Comparison of ENCODE assay signal across 9 mouse cellular contexts in genomic region chr10:42941697-42942221, GRCm38 (mm10).
DNase-seq lines count a peak whose midpoint lies in the region; ATAC-seq and TF ChIP-seq lines count a peak whose summit lies in the region.
"Had no signal": no experiment of that assay in that cellular context is flagged by ENCODE, and none has a peak within 500 bp of the region (broad histone marks: within the 10 kb centered on the region; RNA-seq: fewer than 3 reads in every experiment).

No protein-coding gene starts in this region.

- no peaks in the 10 kb centered on the region for H3K9me3 ChIP-seq in forebrain, embryonic 11.5 days (ENCODE audit: control insufficient read depth, low read length)
- H3K9me3 ChIP-seq in lung, embryonic 14.5 days (ENCODE audit: low read depth, low read length) = no peaks in the 10 kb centered on the region

- H3K36me3 ChIP-seq in forebrain, embryonic 11.5 days (ENCODE audit: control insufficient read depth, insufficient read depth, low read length) = no peaks in the 10 kb centered on the region
- no peaks in the 10 kb centered on the region for H3K36me3 ChIP-seq in lung, embryonic 14.5 days (ENCODE audit: insufficient read depth)

- peak; percentile 48 for DNase-seq in CD4-positive helper T cell, adult 2 months (ENCODE audit: low read depth, low spot score)
- peak; percentile 37 for DNase-seq in T-cell, adult 2 months (ENCODE audit: low spot score)
- DNase-seq in forebrain, embryonic 11.5 days (ENCODE audit: low spot score) = peak; percentile 64
- peak; percentile 58 to 72 for DNase-seq in heart, postnatal 14 days
- DNase-seq in kidney, postnatal 25 days = peak; percentile 58 to 65
- peak; percentile 75 for DNase-seq in lung, embryonic 14.5 days

- intact Hi-C loops in heart, postnatal 14 days (cut with DNase I) = loop anchor here (1.0 kb wide), 1 partner anchor 99 kb away; no protein-coding TSS in a partner anchor

- H3K9ac ChIP-seq in forebrain, embryonic 11.5 days (ENCODE audit: low read length) = 0 out of 2 replicates have a peak overlapping the region, but pooled peaks have one; percentile 17
- no peak overlapping the region for H3K9ac ChIP-seq in lung, embryonic 14.5 days

- 0 out of 2 replicates have a peak, but pooled peaks cover 3% of the 10 kb centered on the region for H3K4me1 ChIP-seq in forebrain, embryonic 11.5 days (replicated peaks; ENCODE audit: control insufficient read depth, insufficient read depth, low read length)
- H3K4me1 ChIP-seq in lung, embryonic 14.5 days (ENCODE audit: insufficient read depth) = no peaks in the 10 kb centered on the region
- H3K4me1 ChIP-seq in olfactory bulb, adult 2 months (ENCODE audit: control insufficient read depth, insufficient read depth, low read length) = peaks cover 12% of the 10 kb centered on the region

- WGBS in forebrain, embryonic 11.5 days = 64% methylated on average over 14 of the region's 14 CpGs
- WGBS in lung, embryonic 14.5 days = 67% methylated on average over 14 of the region's 14 CpGs
- WGBS in olfactory bulb, adult 2 months = 19% methylated on average over 14 of the region's 14 CpGs

- no peak overlapping the region for H3K27ac ChIP-seq in forebrain, embryonic 11.5 days (ENCODE audit: low read depth, low read length)
- no peak overlapping the region for H3K27ac ChIP-seq in lung, embryonic 14.5 days (ENCODE audit: low read depth)
- 0 out of 2 replicates have a peak overlapping the region, but pooled peaks have one; percentile 49 for H3K27ac ChIP-seq in olfactory bulb, adult 2 months (ENCODE audit: insufficient read depth, low read depth, low read length)

- H3K4me2 ChIP-seq in forebrain, embryonic 11.5 days (ENCODE audit: low read depth, low read length, severe bottlenecking) = no peak overlapping the region
- 0 out of 2 replicates have a peak overlapping the region, but pooled peaks have one; percentile 16 for H3K4me2 ChIP-seq in lung, embryonic 14.5 days

- no peaks in the 10 kb centered on the region for H3K27me3 ChIP-seq in forebrain, embryonic 11.5 days (ENCODE audit: control insufficient read depth, insufficient read depth, low read length)
- 0 out of 2 replicates have a peak, but pooled peaks cover 4% of the 10 kb centered on the region for H3K27me3 ChIP-seq in lung, embryonic 14.5 days (ENCODE audit: insufficient read depth, low read length)

- H3K4me3 ChIP-seq in forebrain, embryonic 11.5 days (ENCODE audit: low read depth, low read length) = no peak overlapping the region
- H3K4me3 ChIP-seq in lung, embryonic 14.5 days (ENCODE audit: low read depth, low read length) = no peak overlapping the region
- H3K4me3 ChIP-seq in olfactory bulb, adult 2 months (ENCODE audit: insufficient read depth, low read depth, low read length) = peak overlapping the region; percentile 36
- H3K4me3 ChIP-seq: erythroblast, embryonic 14.5 days had no signal

- TF ChIP-seq POLR2A in olfactory bulb, adult 2 months (IDR thresholded peaks at IDR 0.05; ENCODE audit: insufficient read depth, low read depth, low read length) = no peak

- peak; percentile 60 for TF ChIP-seq CTCF in lung, embryonic 14.5 days (IDR thresholded peaks at IDR 0.05; ENCODE audit: low read depth)
- TF ChIP-seq CTCF in olfactory bulb, adult 2 months (IDR thresholded peaks at IDR 0.05; ENCODE audit: insufficient read depth, low read depth, low read length) = peak; percentile 43; the same call in 1 of the 2 replicates

- ATAC-seq in forebrain, embryonic 11.5 days (replicated peaks; ENCODE audit: low FRiP score) = 0 out of 2 replicates have a peak, but pooled peaks have one; percentile 36
- peak; percentile 68; the same call in 1 of the 2 replicates for ATAC-seq in lung, embryonic 14.5 days (ENCODE audit: insufficient read depth)
- ATAC-seq in monocyte, adult 5-6 weeks (replicated peaks; ENCODE audit: insufficient number of reproducible peaks, low FRiP score, low TSS enrichment, poor library complexity, severe bottlenecking) = no peak
